Mouse (Mus musculus) lung, adult 2 months (tissue): ENCODE measurements at regions not wholly inside any gene's neighbourhood (a gene's known extent, or its start where the extent isn't known, plus 50 kb on each side); places are given as distances from the start of the nearest gene placed in this dataset.

Experiments
- DNase-seq: peaks from one replicate; pipeline ENCODE4 v3.0.0; 2022
- H3K4me1 ChIP-seq: fragments of 200-500 bp; 2 replicates; pipeline ENCODE4 v1.6.1; 2011; ENCODE audit warnings: low read length; ENCODE audit not compliant: control insufficient read depth, insufficient read depth
- H3K4me3 ChIP-seq: fragments of 200-500 bp; replicated peaks from 2 replicates; pipeline ENCODE3; 2011; ENCODE audit warnings: low read depth, mild to moderate bottlenecking, control low read depth, low read length; ENCODE audit errors: extremely low read depth
- CTCF ChIP-seq: fragments of 200-500 bp; IDR thresholded peaks from 2 replicates; pipeline ENCODE4 v1.5.1; 2011; ENCODE audit warnings: mild to moderate bottlenecking, low read length, control low read depth; ENCODE audit not compliant: insufficient read depth
- POLR2A ChIP-seq: fragments of 200-500 bp; IDR thresholded peaks from 2 replicates; pipeline ENCODE4 v1.6.1; 2011; ENCODE audit warnings: low read depth, mild to moderate bottlenecking, control low read depth, low read length, borderline replicate concordance; ENCODE audit errors: extremely low read depth
- WGBS: fragments of 180-500 bp; shearing (Covaris S2); methylation state at CpG from one replicate; pipeline ENCODE4 v1.1.7; 2018; 5-methylcytosine and 5-hydroxymethylcytosine counted together

DNA sequence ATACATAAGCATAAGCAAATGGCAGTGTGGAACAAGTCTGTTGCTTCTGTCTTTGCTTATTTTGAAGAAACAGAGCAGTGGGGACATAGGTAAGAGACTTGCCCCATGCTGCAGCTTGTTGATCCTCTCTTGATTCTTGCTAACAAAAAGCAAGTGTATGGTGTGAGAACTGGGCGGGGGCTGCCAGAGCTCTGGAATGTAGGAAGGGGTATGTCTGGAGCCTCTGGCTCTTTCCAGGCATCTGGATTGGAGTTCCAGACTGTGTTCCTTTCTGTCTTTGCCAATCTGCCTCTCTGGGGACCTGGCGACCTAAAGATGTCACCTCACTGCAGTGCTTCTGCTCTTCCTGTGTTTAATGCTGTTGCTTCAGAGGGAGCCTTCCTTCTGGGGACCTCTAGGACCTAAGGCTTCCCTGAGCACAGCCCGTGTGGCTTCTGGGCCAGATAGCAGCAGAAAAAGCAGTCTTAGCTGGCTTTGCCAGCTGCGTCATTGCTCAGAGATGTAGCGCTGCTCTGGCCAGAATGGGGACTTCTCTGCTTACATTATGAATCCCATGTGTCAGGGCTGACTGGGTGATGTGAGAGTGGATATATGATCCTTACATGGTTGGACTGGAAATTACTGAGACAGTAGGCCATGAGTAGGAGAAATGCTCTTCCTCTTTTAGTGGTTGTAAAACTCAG is 138.1 kb upstream of the Slit3 start:
- H3K4me3 ChIP-seq, result no peak overlapping the region
- no peak for DNase-seq
- H3K4me1 ChIP-seq, result no peaks in the 10 kb centered on the region
- WGBS, result 70% methylated on average over 5 of the region's 5 CpGs
- no peak for TF ChIP-seq POLR2A
- no peak for TF ChIP-seq CTCF

DNA sequence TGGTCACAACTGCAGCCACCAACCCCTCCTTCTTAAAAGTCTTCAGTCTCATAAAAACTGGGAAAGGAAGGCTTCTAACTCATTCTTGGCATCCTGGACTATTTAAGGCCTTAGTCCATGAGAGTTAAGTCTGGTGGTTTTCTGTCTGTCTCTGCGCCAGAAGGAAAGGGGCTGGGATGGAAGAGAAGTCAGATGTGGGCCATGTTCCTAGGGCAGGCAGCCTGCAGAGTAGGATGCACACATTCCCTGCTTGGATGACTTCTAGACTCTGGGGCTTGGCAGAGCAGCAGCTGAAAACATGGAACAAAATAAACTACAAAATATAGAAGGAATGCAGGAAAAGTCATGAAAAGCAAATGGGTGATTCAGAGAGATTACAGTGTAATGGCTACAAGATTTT is 140.8 kb upstream of the Slit3 start:
- WGBS, result 83% methylated on average over 1 of the region's 1 CpGs
- DNase-seq, result no peak
- no peak for TF ChIP-seq CTCF
- TF ChIP-seq POLR2A, result no peak
- H3K4me1 ChIP-seq, result peaks cover 3% of the 10 kb centered on the region
- no peak overlapping the region for H3K4me3 ChIP-seq

GRCm38 (mm10) chr11:34977861-34978260 is 143.2 kb upstream of the Slit3 start:
- Histone ChIP-seq H3K4me3 (no peak overlapping the region), H3K4me1 (peaks cover 6% of the 10 kb centered on the region)
- no peak for DNase-seq
- TF ChIP-seq POLR2A, result no peak
- no peak for TF ChIP-seq CTCF
- WGBS, result 53% methylated on average over 7 of the region's 7 CpGs

GRCm38 (mm10) chr11:34975771-34976302 is 142.4 kb upstream of the Spdl1 start:
- DNase-seq, result no peak
- TF ChIP-seq CTCF (no peak), POLR2A (no peak)
- 25% methylated on average over 8 of the region's 8 CpGs for WGBS
- peaks cover 6% of the 10 kb centered on the region for H3K4me1 ChIP-seq
- H3K4me3 ChIP-seq, result no peak overlapping the region

DNA sequence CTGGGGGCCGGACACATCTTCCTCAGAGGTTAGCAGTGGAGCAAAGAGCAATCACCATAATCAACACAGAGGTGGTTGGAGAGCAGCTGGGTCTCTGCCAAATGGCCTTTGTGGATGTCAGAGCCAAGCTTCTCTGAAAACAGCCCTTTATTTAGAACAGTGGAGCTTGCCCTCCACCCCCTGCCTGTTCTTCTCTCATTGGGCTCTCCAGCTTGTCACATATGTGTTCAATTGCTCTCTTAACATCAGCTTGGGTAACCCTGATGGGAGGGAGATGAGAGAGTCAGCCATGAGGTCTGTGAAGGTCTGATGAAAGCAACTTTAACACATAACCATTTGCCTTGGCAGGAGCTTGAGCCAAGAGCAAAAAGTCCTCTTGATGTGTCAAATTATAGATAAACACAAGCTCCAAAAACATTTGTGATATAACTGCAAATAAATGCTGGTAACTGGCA is 140.1 kb upstream of the Spdl1 start:
- 50% methylated on average over 1 of the region's 1 CpGs for WGBS

GRCm38 (mm10) chr11:34973012-34973411 is 139.6 kb upstream of the Spdl1 start:
- no peak for DNase-seq
- Histone ChIP-seq H3K4me1 (peaks cover 6% of the 10 kb centered on the region), H3K4me3 (no peak overlapping the region)
- TF ChIP-seq POLR2A (no peak), CTCF (no peak)
- 54% methylated on average over 5 of the region's 5 CpGs for WGBS

More for the DNA sequence above, 140.1 kb upstream of the Spdl1 start:
- TF ChIP-seq POLR2A (no peak), CTCF (no peak)
- no peak for DNase-seq
- H3K4me3 ChIP-seq, result no peak overlapping the region
- H3K4me1 ChIP-seq, result peaks cover 6% of the 10 kb centered on the region

DNA sequence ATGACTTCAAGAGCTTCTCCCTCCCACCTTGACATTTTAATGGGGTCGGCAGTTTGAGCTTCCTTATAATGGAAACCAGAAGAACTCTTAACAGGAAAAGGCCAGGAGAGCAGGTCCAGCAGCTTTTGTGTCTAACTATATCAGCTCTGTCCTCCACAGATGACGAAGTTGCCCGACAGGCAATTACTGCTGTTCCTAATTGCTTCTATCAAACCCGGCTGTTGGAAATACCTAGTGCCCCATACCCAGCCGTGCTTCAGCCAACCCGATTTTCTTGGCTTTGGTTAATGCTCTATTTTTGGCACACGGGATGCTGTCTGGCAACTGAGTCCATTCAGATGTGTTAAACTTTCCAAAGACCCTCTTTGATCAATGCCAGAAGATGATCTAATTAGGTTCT is 125.8 kb upstream of the Spdl1 start:
- no peaks in the 10 kb centered on the region for H3K4me1 ChIP-seq
- WGBS, result 76% methylated on average over 7 of the region's 7 CpGs
- TF ChIP-seq POLR2A (no peak), CTCF (no peak)
- DNase-seq, result no peak
- no peak overlapping the region for H3K4me3 ChIP-seq

GRCm38 (mm10) chr11:34941486-34942456 is 108.3 kb upstream of the Spdl1 start:
- TF ChIP-seq CTCF, result no peak
- TF ChIP-seq POLR2A, result no peak
- H3K4me3 ChIP-seq, result no peak overlapping the region
- 49% methylated on average over 4 of the region's 4 CpGs for WGBS
- peaks cover 4% of the 10 kb centered on the region for H3K4me1 ChIP-seq
- no peak for DNase-seq

DNA sequence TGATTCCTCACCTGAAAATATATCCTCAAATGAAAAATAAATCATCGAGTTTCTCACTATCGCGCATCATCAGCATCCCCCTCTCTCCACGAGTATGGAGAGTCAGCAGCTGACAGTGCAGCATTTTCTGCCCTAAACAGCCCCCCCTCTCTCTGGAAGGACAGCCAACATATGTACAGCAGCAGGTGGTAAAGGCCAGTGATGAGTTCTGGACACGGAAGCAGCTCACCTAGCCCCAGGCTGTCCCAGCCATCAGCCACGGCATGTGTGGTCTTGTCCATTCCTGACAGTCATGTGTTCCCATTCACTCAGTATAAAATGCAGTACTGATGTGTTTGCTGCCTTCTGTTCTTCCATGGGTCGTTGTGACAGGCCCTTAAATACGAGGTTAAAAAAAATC is 106.7 kb upstream of the Spdl1 start:
- TF ChIP-seq CTCF, result no peak
- no peak for TF ChIP-seq POLR2A
- Histone ChIP-seq H3K4me3 (no peak overlapping the region), H3K4me1 (peaks cover 4% of the 10 kb centered on the region)
- DNase-seq, result no peak
- 92% methylated on average over 8 of the region's 8 CpGs for WGBS
